Mouse (Mus musculus): ENCODE results near the gene Pnlip.

Gene Pnlip

GRCm38 (mm10) chr19:58726551-58726950 lies 74.3 kb downstream of the Pnlip start:
- no peak for DNase-seq (ENCODE audit: low spot score in 2 of 2)

DNA sequence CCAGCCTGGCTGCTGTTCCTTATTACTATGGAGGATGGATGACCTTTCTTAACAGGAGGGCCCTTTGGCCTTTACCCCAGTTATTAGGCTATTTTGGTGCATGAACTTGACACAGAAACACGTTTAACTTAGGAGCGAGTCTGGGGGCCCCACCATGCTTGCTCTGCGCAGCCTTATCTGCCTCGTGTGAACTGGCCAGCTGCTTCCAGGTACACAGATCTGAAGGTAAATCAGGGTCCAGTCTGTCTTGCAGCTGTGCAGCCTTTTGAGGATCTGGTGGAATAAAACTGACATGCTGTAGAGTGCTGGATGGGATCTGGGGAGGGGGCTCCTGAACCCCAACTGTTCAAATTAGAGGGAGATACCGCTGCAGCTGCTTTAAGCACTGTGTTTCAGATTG lies 75.5 kb downstream of the Pnlip start:
- no peak for DNase-seq (ENCODE audit: low spot score in 2 of 2)

GRCm38 (mm10) chr19:58728445-58729031 lies 76.2 kb downstream of the Pnlip start, which contains the start of gene Pnliprp1:
Gene Pnliprp1 (plus strand): TSS chr19:58728887.
- no peak for DNase-seq (ENCODE audit: low spot score in 2 of 2)

Data from natural killer cell, adult 2 months (primary cell).